Mouse (Mus musculus) liver, embryonic 14.5 days (tissue): ENCODE data around the gene Stra6l.

Experiments used
- CTCF ChIP-seq: IDR thresholded peaks from 2 replicates; pipeline ENCODE4 v1.5.1; 2016; ENCODE audit warnings: antibody characterized with exemption, low read depth, control low read depth
- EP300 ChIP-seq: IDR thresholded peaks from 2 replicates; pipeline ENCODE4 v1.6.1; 2016; ENCODE audit warnings: antibody characterized with exemption, low read depth

DNA sequence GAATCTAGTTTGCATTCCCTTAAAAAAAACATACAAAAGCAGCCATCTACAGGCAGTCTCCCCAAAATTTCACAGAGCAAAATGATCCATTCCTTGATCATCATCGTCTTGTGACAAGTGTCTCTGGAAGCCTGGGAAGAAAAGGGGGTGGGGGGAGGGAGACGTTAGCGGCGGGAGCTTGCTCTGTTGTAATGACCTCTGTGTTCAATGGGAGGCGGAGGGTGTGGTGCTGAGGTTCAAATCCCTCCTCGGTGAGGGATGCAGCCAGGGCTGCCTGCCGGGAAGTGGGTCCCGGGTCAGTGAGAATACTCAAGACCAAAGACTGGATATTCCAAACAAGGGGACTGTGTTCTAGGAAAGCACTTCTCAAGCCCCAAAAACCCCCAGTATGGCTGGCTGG is 37.2 kb upstream of the Stra6l start:
- TF ChIP-seq CTCF = no peak
- TF ChIP-seq EP300 = no peak
